Mouse (Mus musculus): Measurements from ENCODE around the gene Vmn2r31. TPM values are rescaled to one million over a fixed set of nuclear protein-coding genes. Genes with fewer than 3 reads are reported as not detected.
"Not testable (repeated sequence)": the region's sequence is repeated elsewhere in the genome, so short reads cannot be mapped to it uniquely, and the experiment has no call there.

The Vmn2r31 gene
- under 1 TPM in 1 of 2 experiments, not detected in 1; 0.05 TPM for total RNA-seq (2021)
- long read RNA-seq, experiment 1: 0 reads
- long read RNA-seq, experiment 2: 0 reads

DNA sequence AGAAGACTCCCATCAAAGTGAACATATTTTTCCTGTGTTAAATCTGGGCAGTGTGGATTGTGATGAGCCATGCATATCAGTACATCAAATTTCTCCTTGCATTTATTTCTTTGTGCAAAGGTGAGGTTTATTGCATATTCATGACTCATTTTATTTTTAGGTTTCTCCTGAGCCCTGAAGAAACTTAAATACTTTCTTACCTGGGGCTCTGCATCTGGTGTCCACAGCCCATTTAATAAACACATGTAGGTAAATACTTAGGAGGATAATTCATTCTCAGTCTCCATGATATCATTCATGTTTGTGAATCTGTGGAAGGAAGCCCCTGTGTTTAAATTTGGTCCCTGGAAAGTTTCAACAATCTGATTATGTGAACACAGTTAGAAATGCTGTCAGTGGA, at the start of gene Vmn2r31:
Gene Vmn2r31, minus strand, starts transcription at position 101 of the 400 bp plus-strand sequence.
- not testable (repeated sequence) for DNase-seq (ENCODE audit: low spot score in 2 of 2)

DNA sequence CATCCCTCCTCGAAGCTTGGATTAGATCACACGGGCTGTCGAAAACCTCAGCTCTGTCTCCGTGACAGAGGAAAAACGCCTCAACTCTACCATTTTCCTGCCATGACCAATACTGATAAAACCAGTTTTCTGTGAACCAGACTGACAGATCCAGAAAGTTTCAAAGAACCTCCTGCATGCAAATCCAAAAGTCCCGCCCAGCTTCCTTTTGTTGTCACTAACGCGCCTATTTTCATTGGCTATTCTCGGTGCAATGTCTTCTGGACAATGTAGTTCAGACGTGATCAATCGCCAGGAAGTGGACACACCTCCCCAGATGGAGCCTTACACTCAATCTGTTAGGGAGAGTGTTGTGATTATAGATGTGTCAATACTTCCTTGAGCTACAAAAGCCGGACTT, 25.1 kb downstream of the Vmn2r31 start, which contains the start of gene Gm45783:
Gene Gm45783, minus strand, starts transcription at position 143 of the 400 bp plus-strand sequence.
- DNase-seq (ENCODE audit: low spot score in 2 of 2): not testable (repeated sequence)

DNA sequence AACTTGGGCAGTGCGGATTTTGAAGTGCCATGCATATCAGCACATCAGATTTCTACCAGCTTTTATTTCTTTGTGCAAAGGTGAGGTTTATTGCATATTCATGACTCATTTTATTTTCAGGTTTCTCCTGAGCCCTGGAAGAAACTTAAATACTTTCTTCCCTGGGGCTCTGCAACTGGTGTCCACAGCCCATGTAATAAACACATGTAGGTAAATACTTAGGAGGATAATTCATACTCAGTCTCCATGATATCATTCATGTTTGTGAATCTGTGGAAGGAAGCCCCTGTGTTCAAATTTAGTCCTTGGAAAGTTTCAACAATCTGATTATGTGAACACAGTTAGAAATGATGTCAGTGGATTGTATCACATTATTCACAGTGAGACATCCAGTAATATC, 62.0 kb downstream of the Vmn2r31 start, which contains the start of gene Vmn2r30:
Gene Vmn2r30, minus strand, starts transcription at position 101 of the 400 bp plus-strand sequence.
- DNase-seq (ENCODE audit: low spot score in 2 of 2): not testable (repeated sequence)

Other genes starting within 250 kb of the Vmn2r31 start
- gene Zfp418, start 228.4 kb downstream of the Vmn2r31 start, total RNA-seq (2021): 1 to 10 TPM; 5.0 to 6.2 TPM
- 1 to 10 TPM; 6.9 to 7.1 TPM for gene Zfp772, start 189.7 kb downstream of the Vmn2r31 start, total RNA-seq (2021)
- gene Vmn2r29, start 152.4 kb downstream of the Vmn2r31 start, total RNA-seq (2021): 1 to 10 TPM; 1.7 to 2.2 TPM
- gene Gm45844, start 121.4 kb downstream of the Vmn2r31 start, total RNA-seq (2021): 10 to 100 TPM; 10.6 to 12.7 TPM
- 100 to 1,000 TPM; 150 to 160 TPM for gene Clcn4, start 98.9 kb downstream of the Vmn2r31 start, total RNA-seq (2021)
- gene Vmn2r30, start 62.1 kb downstream of the Vmn2r31 start, total RNA-seq (2021): under 1 TPM; 0.17 to 0.18 TPM
- gene Gm45783, start 25.1 kb downstream of the Vmn2r31 start, total RNA-seq (2021): not detected
- not detected for gene Vmn2r32, start 80.3 kb upstream of the Vmn2r31 start, total RNA-seq (2021)
- not detected for gene Vmn2r33, start 167.1 kb upstream of the Vmn2r31 start, total RNA-seq (2021)